Mouse (Mus musculus) neutrophil, adult 5-6 weeks (primary cell): ENCODE results near the gene Uap1. TPM values are rescaled to one million over a fixed set of nuclear protein-coding genes. Genes with fewer than 3 reads are reported as not detected.

Experiments
- ATAC-seq: fragments of 151-379, 151-347 bp; 2 replicates; pipeline ENCODE4 v1.8.0; 2017; ENCODE audit warnings: mild to moderate bottlenecking, moderate TSS enrichment; ENCODE audit not compliant: insufficient number of reproducible peaks, poor library complexity, low FRiP score, severe bottlenecking; ENCODE audit errors: extremely low read depth
- total RNA-seq: library from RNA; stranded (forward); fragments of 200-1000 nt; gene quantifications from 2 replicates; pipeline ENCODE4 v1.2.3, GENCODE M21; 2017

Gene Uap1
- total RNA-seq: 44.3 and 62.6 TPM in 2 replicates

- peak; percentile 98 for ATAC-seq
Measured at GRCm38 (mm10) chr1:170174814-170175332, at the start of gene Uap1. Uap1 (minus strand) TSS chr1:170174957.

- ATAC-seq: no peak
Measured at GRCm38 (mm10) chr1:170223276-170223675, 48.5 kb upstream of the Uap1 start.

GRCm38 (mm10) chr1:170220351-170220750, 45.6 kb upstream of the Uap1 start:
- ATAC-seq: no peak

- peak; percentile 76 for ATAC-seq
Measured at GRCm38 (mm10) chr1:170218091-170218884, 43.5 kb upstream of the Uap1 start.

- no peak for ATAC-seq
Measured at GRCm38 (mm10) chr1:170215590-170215989, 40.8 kb upstream of the Uap1 start.

GRCm38 (mm10) chr1:170214757-170215522, 40.2 kb upstream of the Uap1 start, which contains the start of gene Uhmk1:
Uhmk1 (minus strand) TSS chr1:170215397.
- peak; percentile 96 for ATAC-seq

- no peak for ATAC-seq
Measured at GRCm38 (mm10) chr1:170214383-170214756, 39.6 kb upstream of the Uap1 start.

- ATAC-seq: peak; percentile 46; the same call in 1 of the 2 replicates
Measured at GRCm38 (mm10) chr1:170213181-170213879, 38.6 kb upstream of the Uap1 start.

- no peak for ATAC-seq
Measured at GRCm38 (mm10) chr1:170206395-170206794, 31.6 kb upstream of the Uap1 start.

GRCm38 (mm10) chr1:170200379-170200778, 25.6 kb upstream of the Uap1 start:
- ATAC-seq: no peak

- no peak for ATAC-seq
Measured at GRCm38 (mm10) chr1:170196211-170196610, 21.5 kb upstream of the Uap1 start.

GRCm38 (mm10) chr1:170191925-170192324, 17.2 kb upstream of the Uap1 start:
- ATAC-seq: no peak

- no peak for ATAC-seq
Measured at GRCm38 (mm10) chr1:170190225-170190624, 15.5 kb upstream of the Uap1 start.

- no peak for ATAC-seq
Measured at GRCm38 (mm10) chr1:170188601-170189000, 13.8 kb upstream of the Uap1 start.

- ATAC-seq: no peak
Measured at GRCm38 (mm10) chr1:170186531-170186930, 11.8 kb upstream of the Uap1 start.

- no peak for ATAC-seq
Measured at GRCm38 (mm10) chr1:170185137-170185536, 10.4 kb upstream of the Uap1 start.

- ATAC-seq: no peak
Measured at GRCm38 (mm10) chr1:170182706-170183105, 7.9 kb upstream of the Uap1 start.

- ATAC-seq: no peak
Measured at GRCm38 (mm10) chr1:170176661-170177239, 2.0 kb upstream of the Uap1 start.

- ATAC-seq: no peak
Measured at GRCm38 (mm10) chr1:170175848-170176247, 1.1 kb upstream of the Uap1 start.
